Mouse (Mus musculus): Measurements from ENCODE around the gene Adamts14. TPM values are rescaled to one million over a fixed set of nuclear protein-coding genes. Genes with fewer than 3 reads are reported as not detected.

The Adamts14 gene
- total RNA-seq, 2 experiments from 2014 or later, result 1.2 to 1.4 TPM

- DNase-seq (ENCODE audit: low spot score in 2 of 2), result peak; percentile 84 to 90
Observed at GRCm38 (mm10) chr10:61147157-61148040, 125.8 kb downstream of the Adamts14 start, which contains the start of gene Sgpl1. Gene Sgpl1 (minus strand): TSS chr10:61147703.

Other genes starting within 250 kb of the Adamts14 start
- 10 to 100 TPM; 13.0 to 13.5 TPM for gene Pcbd1, start 184.1 kb downstream of the Adamts14 start, total RNA-seq (2021)
- 10 to 100 TPM; 20.4 to 22.8 TPM for gene Sgpl1, start 125.7 kb downstream of the Adamts14 start, total RNA-seq (2021)
- gene Tbata, start 101.5 kb downstream of the Adamts14 start, total RNA-seq (2021), result 10 to 100 TPM in 1 of 2 experiments, 1 to 10 TPM in 1; 8.2 to 12.3 TPM
- gene Prf1, start 24.4 kb upstream of the Adamts14 start, total RNA-seq (2021), result not detected
- 10 to 100 TPM; 10.8 to 11.4 TPM for gene Pald1, start 110.1 kb upstream of the Adamts14 start, total RNA-seq (2021)
- gene Nodal, start 144.5 kb upstream of the Adamts14 start, total RNA-seq (2021), result under 1 TPM in 1 of 2 experiments, not detected in 1; 0.20 TPM
- gene Eif4ebp2, start 179.2 kb upstream of the Adamts14 start, total RNA-seq (2021), result 10 to 100 TPM; 55.7 to 56.2 TPM
- 10 to 100 TPM; 23.2 to 25.2 TPM for gene Lrrc20, start 202.4 kb upstream of the Adamts14 start, total RNA-seq (2021)